Mouse (Mus musculus): ENCODE measurements at regions not wholly inside any gene's neighbourhood (a gene's known extent, or its start where the extent isn't known, plus 50 kb on each side); places are given as distances from the start of the nearest gene placed in this dataset.
"Not testable (repeated sequence)": the region's sequence is repeated elsewhere in the genome, so short reads cannot be mapped to it uniquely, and the experiment has no call there.

- no peak for DNase-seq (ENCODE audit: low spot score in 2 of 2)
These were observed 258.8 kb upstream of the St6gal2 start for GRCm38 (mm10) chr17:55186361-55186760.

DNA sequence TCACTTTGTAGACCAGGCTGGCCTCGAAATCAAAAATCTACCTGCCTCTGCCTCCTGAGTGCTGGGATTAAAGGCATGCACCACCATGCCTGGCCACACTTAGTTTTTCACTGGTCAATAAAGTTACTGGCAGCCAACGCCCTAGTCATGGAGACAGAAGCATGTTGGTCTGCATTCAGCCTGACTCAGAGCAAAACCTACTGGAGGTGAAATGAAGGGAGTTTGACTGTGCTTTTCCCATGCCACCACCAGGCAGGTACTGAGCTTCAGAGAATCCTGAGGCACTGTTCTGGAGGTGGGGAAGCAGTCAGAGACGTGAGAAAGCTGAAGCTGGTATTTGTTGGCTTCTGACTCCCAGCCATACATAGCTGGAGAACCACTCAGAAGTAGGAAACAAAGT lies 258.4 kb upstream of the St6gal2 start:
- no peak for DNase-seq (ENCODE audit: low spot score in 2 of 2)

- no peak for DNase-seq (ENCODE audit: low spot score in 2 of 2)
These were observed 238.6 kb upstream of the St6gal2 start for GRCm38 (mm10) chr17:55206585-55206984.

DNA sequence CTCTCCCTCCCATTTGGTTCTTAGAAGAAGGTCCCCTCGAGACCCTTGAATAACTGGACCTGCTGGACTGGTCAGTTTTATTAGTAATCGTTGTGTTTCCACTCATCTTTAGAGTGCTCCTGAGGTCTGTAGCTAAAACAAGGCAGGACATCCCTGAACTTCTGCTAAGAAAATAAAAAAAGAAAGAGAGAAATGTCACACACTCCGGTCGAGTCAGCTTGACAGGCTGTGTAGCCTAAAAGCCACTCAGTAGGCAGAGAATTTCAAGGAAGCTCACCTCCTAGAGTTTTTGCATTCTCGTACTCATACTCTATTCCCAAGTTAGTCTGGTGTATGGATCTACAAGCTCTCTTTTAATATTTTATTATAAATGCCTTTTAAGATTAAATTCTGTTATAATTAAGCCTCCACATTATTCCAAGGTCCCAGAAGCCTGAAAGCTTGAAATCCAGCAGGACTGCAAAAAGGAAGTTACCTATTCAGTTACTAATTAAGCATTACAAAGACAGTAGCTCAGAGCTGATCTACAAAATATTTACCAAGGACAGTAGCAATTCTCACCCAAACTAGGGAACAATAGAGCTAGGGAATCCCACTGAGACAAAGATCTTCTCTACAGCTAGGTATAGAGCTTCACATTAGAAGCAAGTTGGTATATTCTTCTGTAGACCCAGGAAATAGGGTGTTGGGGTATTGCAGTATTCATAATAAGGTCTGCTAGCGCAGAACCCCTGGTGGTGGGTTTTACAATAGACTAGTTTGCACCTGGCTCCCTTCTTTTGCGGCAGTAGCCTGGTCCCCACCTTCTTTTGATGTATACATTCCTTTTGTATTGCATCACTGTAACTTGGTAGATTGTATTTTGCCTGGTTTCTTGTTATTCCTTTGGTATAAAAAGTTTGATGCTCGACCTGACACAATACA lies 226.7 kb upstream of the St6gal2 start:
- not testable (repeated sequence) for DNase-seq (ENCODE audit: low spot score in 2 of 2)

GRCm38 (mm10) chr17:55224058-55224457 lies 221.1 kb upstream of the St6gal2 start:
- DNase-seq (ENCODE audit: low spot score in 2 of 2): no peak

DNA sequence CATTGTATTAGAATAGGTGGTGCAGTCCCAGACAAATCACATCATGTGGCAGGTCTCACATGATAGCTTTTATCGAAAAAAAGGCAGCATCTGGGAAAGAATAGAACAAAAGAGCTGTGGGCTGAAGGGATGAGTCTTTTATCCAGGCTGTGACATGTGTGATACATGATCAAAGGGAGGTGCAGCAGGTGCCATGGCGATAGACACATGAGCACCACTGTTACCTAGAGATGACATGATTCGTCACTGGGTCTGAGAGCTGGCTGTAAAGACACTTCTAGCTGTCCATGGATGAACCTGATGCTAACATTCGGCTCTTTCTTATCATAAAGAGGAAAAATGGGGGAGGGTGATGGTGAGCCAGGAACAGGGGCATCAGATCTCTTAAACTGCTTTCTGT lies 210.9 kb upstream of the St6gal2 start:
- no peak for DNase-seq (ENCODE audit: low spot score in 2 of 2)

DNA sequence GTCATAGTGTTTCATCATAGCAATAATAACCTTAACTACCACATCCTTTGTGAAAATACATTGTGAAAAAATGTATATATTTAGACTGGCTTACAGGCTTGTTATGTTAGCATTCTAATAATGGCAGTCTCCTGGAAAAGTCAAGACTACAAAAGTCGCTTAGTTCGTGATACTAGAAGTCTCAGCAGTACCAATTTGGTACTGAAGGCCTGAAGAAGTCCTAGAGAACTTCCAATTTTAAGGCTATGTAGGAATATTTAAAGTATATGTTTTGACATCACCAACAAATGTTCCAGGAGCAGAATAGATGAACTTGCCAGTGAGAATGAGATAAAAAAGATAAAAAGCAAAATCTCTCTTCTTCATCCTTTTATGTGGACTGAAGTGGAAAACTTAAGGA lies 182.5 kb upstream of the St6gal2 start:
- DNase-seq (ENCODE audit: low spot score in 2 of 2): no peak

GRCm38 (mm10) chr17:55276541-55276940 lies 168.6 kb upstream of the St6gal2 start:
- DNase-seq (ENCODE audit: low spot score in 2 of 2): no peak

DNA sequence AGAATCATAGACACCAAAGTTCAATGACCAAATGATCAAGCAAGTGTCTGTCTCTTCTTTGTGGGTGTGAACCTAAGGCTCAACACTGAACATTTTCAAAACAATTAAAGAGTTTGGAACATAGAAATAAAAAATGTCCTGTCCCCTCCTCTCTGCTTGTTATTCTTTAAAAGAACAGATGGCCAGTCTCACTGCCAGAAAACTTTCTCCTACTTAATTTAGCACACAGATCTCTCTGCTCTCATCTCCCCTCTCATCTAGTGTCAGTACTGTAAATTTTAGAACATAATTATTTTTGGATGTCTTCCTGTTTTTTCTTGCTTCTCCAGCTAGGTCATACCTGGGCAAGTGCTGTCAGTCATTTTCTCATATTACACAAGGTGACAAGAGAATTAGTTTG lies 163.9 kb upstream of the St6gal2 start:
- peak in 1 of 2 experiments; percentile 75 for DNase-seq (ENCODE audit: low spot score in 2 of 2)

GRCm38 (mm10) chr17:55288589-55288988 lies 156.6 kb upstream of the St6gal2 start:
- no peak for DNase-seq (ENCODE audit: low spot score in 2 of 2)

DNA sequence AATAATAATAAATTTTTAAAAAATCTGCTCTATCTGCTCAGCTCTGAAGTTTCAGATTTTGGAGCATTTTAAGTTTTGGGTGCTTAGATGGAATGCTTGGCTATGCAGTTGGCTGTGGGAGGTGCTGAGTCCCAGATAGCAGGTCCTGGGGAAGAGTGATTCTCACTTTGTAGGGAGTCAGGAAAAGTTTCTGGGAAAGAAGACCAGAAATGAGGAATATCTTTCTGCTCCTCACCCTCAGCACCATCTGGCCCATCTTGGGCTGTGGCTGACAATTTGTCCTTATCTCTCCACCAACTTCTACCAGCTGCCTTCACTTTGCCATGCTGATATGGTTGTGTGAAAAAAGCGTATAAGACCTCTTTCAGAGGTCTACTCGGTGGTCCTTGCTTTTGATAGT lies 152.5 kb upstream of the St6gal2 start:
- no peak for DNase-seq (ENCODE audit: low spot score in 2 of 2)

- no peak for DNase-seq (ENCODE audit: low spot score in 2 of 2)
These were observed 148.5 kb upstream of the St6gal2 start for GRCm38 (mm10) chr17:55296701-55297100.

DNA sequence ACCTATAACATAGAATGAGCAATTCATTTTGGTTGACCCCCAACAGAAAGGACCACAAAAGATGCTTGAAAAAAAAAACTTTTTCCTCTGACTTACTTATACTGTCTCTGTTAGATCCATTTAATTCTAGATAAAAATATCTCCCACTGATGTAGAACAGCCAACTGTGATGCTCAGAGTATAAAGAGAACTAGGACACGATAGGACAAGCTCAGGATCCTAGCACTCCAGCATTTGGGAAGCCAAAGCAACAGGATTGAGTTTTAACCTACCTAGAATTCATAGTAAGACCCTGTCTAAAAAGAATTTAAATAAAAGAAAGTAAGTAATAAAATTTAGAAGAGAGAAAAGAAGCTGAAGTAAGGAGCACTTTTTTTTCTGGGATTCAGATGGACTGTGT lies 146.3 kb upstream of the St6gal2 start:
- no peak for DNase-seq (ENCODE audit: low spot score in 2 of 2)

GRCm38 (mm10) chr17:55320959-55321358 lies 124.2 kb upstream of the St6gal2 start:
- no peak for DNase-seq (ENCODE audit: low spot score in 2 of 2)

- DNase-seq (ENCODE audit: low spot score in 2 of 2): no peak
These were observed 85.9 kb upstream of the St6gal2 start for GRCm38 (mm10) chr17:55359305-55359704.

- no peak for DNase-seq (ENCODE audit: low spot score in 2 of 2)
These were observed 78.1 kb upstream of the St6gal2 start for GRCm38 (mm10) chr17:55367064-55367463.

DNA sequence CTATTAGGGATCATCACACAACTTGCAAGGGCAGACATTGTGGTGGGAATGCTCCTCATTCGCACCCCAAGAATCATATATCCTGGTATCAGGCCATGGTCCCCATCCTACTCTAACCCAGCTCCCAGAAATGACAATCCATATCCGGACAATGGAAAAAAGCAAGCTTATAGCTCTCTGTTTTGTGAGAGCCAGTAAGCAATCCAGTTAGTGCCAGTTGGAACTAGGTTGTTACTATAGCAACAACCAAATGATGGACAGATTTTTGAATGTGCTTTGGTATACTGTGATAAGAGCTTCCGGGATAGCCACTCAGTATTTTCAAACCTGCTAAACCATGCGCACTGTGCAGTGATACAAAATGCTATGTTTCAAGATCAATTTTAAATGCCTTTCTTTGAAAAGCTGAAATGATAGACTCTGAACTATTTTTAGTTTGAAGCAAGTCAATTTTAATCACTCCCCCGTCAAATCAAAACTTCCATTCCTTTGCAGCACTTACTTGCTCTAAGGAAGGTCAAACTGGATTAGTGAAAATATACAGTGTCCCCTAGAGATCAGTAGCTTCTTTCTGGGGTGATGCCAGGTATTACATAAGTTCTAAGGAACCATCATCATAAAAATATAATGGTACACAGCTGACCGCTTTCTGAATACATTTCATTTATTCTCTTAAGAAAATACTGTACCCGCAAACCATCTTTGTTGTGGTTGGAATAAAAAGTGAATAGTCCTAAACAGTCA lies 77.5 kb upstream of the St6gal2 start:
- DNase-seq (ENCODE audit: low spot score in 2 of 2): peak; percentile 3 to 60

Measured in layer of hippocampus, adult 18-20 months (tissue).